Mouse (Mus musculus): Measurements from ENCODE around the gene Gna15. TPM values are rescaled to one million over a fixed set of nuclear protein-coding genes. Genes with fewer than 3 reads are reported as not detected.

The Gna15 gene
- total RNA-seq (2023): 3.3 TPM

DNA sequence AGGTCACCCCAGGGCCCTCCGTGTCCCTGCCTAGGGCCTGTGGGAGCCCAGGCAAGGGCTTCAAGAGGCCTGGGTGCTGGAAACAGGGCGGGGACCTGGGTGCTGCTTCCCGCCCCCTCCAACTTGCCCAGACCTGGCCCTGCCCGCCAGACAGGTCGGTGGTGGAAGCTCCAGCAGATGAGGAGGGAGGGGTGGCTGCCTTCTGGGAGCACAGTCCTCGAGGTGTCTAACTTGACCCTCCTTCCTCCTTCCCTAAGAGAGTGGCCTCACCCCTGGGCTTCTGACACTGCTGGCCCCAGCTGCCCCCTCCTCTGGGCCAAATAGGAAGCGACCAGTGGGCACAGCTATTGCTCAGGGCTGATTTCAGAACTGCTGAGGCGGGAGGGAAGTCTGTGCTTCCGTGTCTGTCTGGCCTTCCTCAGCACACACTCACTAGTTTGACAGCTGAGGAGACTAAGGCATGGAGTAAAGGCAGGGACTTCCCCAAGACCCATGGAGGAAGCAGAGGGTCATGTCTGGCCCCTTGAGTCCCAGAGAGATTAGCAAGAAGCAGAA, at the start of gene Gna15:
Gene Gna15 (minus strand): TSS at position 175 of the 555 bp plus-strand sequence.

DNA sequence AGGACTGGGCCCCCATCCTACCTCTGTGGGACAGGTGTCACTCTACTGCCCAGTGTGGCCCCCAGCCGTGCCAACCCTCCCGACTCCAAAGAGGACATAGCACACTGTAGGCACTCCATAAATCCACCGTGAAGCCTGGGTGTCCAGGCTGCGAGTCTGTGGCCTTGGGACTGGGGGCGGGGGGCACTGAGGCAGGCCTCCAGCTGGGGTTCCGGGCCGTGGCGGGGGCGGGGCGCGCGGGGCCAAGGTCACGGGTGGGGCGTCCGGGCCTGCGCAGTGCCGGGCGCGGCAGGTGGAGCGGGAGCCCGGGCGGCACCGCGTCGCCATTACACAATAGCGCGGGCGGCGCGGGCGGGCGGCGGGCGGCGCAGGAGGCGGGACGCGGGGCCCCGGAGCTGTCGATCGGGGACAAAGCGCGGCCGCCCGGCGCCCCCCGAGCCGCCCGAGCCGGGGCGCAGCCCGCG, 35.2 kb upstream of the Gna15 start, which contains the start of gene Aes:
Gene Aes (plus strand): TSS at position 326 of the 464 bp plus-strand sequence.

DNA sequence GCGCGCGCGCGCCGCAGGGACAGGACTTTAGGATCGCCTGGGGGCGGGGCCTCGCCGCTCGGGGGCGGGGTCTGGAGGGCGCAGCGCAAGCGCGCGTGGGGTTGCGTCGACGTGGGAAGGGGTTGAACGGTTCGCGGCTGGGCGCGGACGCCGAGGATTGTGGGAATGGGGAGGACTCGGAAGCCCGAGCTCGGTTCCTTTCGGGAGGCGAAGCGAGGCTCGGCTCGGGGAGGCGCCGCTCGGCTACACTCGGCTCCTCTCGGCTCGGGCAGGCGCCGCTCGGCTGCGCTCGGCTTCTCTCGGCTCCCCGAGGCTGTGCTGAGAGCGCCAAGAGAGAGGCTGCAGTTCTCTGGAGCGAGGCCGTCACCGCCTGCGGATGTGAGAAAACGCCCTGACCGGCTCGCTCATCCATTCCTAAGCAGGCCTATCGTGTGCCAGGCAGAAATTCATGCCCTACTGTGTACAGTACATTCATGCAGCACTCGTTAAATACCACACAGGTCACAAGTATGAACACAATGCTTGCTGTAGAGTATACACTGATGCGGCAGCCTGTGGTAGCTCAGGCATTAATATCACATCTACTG, 21.2 kb upstream of the Gna15 start, which contains the start of gene Gna11:
Gene Gna11 (minus strand): TSS at position 30 of the 587 bp plus-strand sequence.

DNA sequence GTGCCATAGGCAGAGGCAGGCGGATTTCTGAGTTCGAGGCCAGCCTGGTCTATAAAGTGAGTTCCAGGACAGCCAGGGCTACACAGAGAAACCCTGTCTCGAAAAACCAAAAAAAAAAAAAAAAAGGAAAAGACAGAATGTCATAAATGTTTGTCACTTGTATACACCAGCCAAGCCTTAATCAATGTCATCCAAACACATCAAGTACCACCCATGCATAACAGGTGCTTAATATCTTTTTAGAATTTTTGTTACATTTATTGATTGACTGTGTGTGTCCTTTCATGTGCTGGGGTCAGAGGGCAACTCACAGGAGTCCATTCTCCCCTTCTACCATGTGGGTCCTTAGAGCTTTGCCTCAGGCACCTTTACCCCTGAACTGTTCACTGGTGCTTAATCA, 24.0 kb downstream of the Gna15 start, which contains the start of gene S1pr4:
Gene S1pr4 (minus strand): TSS at position 101 of the 400 bp plus-strand sequence.

DNA sequence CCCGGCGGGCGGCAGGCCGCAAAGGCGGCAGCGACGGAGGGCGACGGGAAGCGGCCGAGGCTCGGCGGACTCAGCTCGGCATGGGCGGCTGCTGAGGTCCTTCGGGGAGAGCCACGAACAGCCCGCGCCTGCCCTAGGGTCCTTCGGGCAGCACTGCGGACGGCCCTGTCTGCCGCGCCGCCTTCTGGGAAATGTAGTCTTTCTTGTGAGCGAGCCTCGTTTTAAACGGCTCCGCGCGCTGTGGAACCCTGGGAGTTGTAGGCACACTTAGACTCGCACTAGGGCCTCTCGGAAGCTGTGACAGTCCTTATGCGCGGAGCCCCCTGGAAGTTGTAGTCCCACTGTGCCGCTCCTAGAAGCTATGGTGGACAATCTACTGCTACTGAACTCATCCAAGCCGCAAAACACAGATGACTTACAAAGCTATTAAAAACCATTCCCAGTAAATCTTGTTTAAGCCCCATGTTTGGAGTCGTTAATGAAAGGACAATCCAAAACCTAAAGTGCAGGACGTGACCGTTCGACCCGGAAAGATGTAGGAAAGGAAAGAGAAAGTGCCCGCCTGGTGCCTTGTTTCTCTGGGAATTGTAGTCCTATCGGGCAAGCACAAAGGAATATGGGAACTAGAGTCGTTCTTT, 27.6 kb downstream of the Gna15 start, which contains the start of gene Ncln:
Gene Ncln (minus strand): TSS at position 129 of the 638 bp plus-strand sequence.

DNA sequence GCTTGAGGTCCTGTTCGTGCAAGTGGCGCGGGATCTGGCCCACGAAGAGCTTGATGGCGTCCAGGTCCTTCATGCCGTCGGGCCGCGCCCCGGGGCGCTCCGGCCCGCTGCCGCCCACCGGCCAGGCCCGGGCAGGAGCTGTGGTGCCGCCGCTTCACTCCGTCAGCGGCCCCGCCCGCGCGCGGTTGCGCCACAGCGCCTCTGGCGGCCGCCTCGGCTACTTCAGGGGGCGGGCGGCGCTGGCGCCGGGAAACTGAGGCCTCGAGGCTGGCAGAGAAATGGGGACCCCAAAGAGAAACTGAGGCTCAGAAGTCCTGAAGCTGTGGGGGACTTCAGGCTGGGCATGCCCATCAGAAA, 41.5 kb downstream of the Gna15 start, which contains the start of gene Celf5:
Gene Celf5 (minus strand): TSS at position 177 of the 357 bp plus-strand sequence.

DNA sequence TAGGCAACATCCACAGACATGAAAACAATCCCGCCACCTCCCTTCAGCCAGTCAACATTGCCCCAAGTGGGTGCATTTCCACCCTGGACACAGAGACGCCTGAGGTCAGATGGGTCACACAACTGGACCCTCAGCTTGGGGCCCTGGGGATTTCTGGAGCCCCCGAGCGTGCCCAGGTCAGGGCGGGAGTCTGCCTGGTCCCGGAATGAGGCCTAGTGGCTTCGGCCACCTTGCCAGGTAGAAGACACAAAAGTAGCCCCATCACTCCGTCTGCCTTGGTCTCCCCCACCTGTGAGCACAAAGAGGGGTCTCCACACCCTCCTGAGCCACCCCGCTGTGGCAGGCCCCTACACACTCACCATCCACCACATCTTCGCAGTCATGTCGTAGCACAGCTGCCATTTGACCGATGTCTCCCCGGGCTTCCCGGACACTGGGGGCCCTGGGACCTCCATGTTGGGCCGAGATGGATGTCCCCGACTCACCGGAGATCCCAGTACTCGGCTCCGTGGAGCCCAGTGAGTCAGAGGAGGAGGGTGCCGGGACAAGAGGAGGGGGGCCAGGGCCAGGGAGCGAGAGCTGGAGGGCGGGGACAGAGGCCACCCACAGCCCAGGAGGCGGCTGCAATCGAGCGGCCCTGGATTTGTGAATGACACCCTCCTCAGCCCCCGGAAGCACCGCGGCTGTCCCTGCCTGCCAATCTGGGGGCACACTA, 68.7 kb downstream of the Gna15 start, which contains the start of gene Nfic:
Gene Nfic (minus strand): TSS at position 455 of the 715 bp plus-strand sequence.

Other genes starting within 250 kb of the Gna15 start
- 4.3 TPM for gene Tjp3, start 232.6 kb downstream of the Gna15 start, total RNA-seq (2023)
- 128 TPM for gene Pip5k1c, start 231.3 kb downstream of the Gna15 start, total RNA-seq (2023)
- gene Cactin, start 203.1 kb downstream of the Gna15 start, total RNA-seq (2023): 47.9 TPM
- gene Tbxa2r, start 195.5 kb downstream of the Gna15 start, total RNA-seq (2023): 26.1 TPM
- gene Gipc3, start 181.0 kb downstream of the Gna15 start, total RNA-seq (2023): not detected
- gene Hmg20b, start 173.7 kb downstream of the Gna15 start, total RNA-seq (2023): 55.4 TPM
- gene Mfsd12, start 166.7 kb downstream of the Gna15 start, total RNA-seq (2023): 5.4 TPM
- 7.5 TPM for gene 4930404N11Rik, start 158.4 kb downstream of the Gna15 start, total RNA-seq (2023)
- gene Fzr1, start 145.7 kb downstream of the Gna15 start, total RNA-seq (2023): 27.2 TPM
- 32.6 TPM for gene Dohh, start 139.8 kb downstream of the Gna15 start, total RNA-seq (2023)
- gene Gm48551, start 139.8 kb downstream of the Gna15 start, total RNA-seq (2023): 4.7 TPM
- gene Gm48552, start 135.2 kb downstream of the Gna15 start, total RNA-seq (2023): 9.7 TPM
- 2.2 TPM for gene Smim24, start 131.2 kb downstream of the Gna15 start, total RNA-seq (2023)
- 20.3 TPM for gene Nfic, start 68.6 kb downstream of the Gna15 start, total RNA-seq (2023)
- gene Celf5, start 41.5 kb downstream of the Gna15 start, total RNA-seq (2023): 1.2 TPM
- 199 TPM for gene Ncln, start 27.8 kb downstream of the Gna15 start, total RNA-seq (2023)
- gene S1pr4, start 24.1 kb downstream of the Gna15 start, total RNA-seq (2023): 139 TPM
- 17.5 TPM for gene Gna11, start 21.0 kb upstream of the Gna15 start, total RNA-seq (2023)
- gene Aes, start 35.3 kb upstream of the Gna15 start, total RNA-seq (2023): 616 TPM
- gene Tle2, start 50.3 kb upstream of the Gna15 start, total RNA-seq (2023): 6.3 TPM
- gene Tle6, start 76.8 kb upstream of the Gna15 start, total RNA-seq (2023): not detected
- gene BC025920, start 82.0 kb upstream of the Gna15 start, total RNA-seq (2023): 3.2 TPM
- 23.7 TPM for gene Sirt6, start 103.6 kb upstream of the Gna15 start, total RNA-seq (2023)
- 5.9 TPM for gene Ankrd24, start 104.3 kb upstream of the Gna15 start, total RNA-seq (2023)
- gene Gm10778, start 124.8 kb upstream of the Gna15 start, total RNA-seq (2023): 2.1 TPM
- gene Zfp433, start 180.6 kb upstream of the Gna15 start, total RNA-seq (2023): 7.8 TPM
- 4.9 TPM for gene Gm3055, start 246.9 kb upstream of the Gna15 start, total RNA-seq (2023)

Data from CD4-positive naive resting alpha-beta T cell, adult 57 days (primary cell).